Mouse (Mus musculus) cortical plate, adult 2 months (tissue): Measurements from ENCODE around the gene Lnx1. TPM values are rescaled to one million over a fixed set of nuclear protein-coding genes. Genes with fewer than 3 reads are reported as not detected.

Experiments used
- H3K27ac ChIP-seq: fragments of 200-500 bp; 2 replicates; pipeline ENCODE4 v1.5.1; 2012; ENCODE audit warnings: low read length, control low read depth, inconsistent platforms; ENCODE audit not compliant: insufficient read depth
- H3K4me1 ChIP-seq: fragments of 200-500 bp; 2 replicates; pipeline ENCODE4 v1.6.1; 2011; ENCODE audit warnings: low read length; ENCODE audit not compliant: control insufficient read depth, insufficient read depth
- H3K4me3 ChIP-seq: fragments of 200-500 bp; 2 replicates; pipeline ENCODE4 v1.5.1; 2011; ENCODE audit warnings: mild to moderate bottlenecking, low read length, control low read depth; ENCODE audit not compliant: insufficient read depth
- CTCF ChIP-seq: fragments of 200-500 bp; IDR thresholded peaks from 2 replicates; pipeline ENCODE4 v1.5.1; 2011; ENCODE audit warnings: mild to moderate bottlenecking, control low read depth, low read length; ENCODE audit not compliant: insufficient read depth; ENCODE audit errors: extremely low read depth
- POLR2A ChIP-seq: fragments of 200-500 bp; IDR thresholded peaks from 2 replicates; pipeline ENCODE4 v1.6.1; 2011; ENCODE audit warnings: mild to moderate bottlenecking, low read length, control low read depth; ENCODE audit not compliant: insufficient read depth; ENCODE audit errors: extremely low read depth
- polyA plus RNA-seq: library from polyadenylated mRNA; depleted of rRNA; stranded (reverse); fragments of >200 nt; gene quantifications from 2 replicates; pipeline ENCODE4 v1.2.3, GENCODE M21; 2012

The Lnx1 gene
- polyA plus RNA-seq, 1 experiment: 38.1 TPM

DNA sequence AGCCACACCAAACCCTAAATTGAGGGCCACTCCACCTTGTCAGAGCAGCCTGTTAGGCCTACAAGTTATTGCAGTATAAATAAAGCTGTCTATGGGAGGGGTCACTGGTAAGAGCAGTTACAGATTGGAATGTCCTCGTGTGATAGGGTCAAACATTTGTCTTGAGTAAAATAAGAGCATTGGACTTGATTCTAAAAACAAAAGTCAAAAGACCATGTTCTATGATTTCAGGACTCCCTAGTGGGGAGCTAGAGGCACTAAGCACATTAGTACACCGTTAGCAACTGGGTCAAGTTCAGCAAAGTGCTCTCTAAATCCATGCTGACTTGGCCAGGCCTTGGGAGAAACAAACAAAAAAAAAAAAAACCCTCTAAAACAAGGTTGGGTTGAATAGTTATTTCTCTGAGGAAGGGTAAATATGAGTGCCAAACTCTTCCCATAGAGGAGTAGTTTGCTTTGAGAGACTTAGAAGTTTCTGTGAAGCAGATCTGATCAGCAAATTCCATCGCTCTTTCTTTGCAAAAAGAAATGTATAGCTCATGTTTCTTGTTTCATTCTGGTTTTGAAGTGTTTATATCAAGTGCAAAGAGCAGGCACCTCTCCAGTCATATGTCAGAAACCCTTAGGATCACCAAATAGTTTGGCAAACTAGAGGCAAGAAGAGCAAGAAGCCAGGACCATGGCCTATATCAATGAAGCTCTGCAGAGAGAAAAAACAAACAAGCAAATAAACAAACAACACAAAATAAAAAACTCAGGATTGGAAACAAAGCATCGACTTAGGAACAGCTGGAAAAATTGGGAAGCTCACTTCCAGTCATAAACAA is 40.8 kb downstream of the Lnx1 start:
- no peaks in the 10 kb centered on the region for H3K4me1 ChIP-seq
- H3K4me3 ChIP-seq: no peak overlapping the region
- TF ChIP-seq POLR2A: no peak
- TF ChIP-seq CTCF: no peak
- H3K27ac ChIP-seq: no peak overlapping the region

- Histone ChIP-seq H3K4me3 (no peak overlapping the region), H3K4me1 (no peaks in the 10 kb centered on the region), H3K27ac (no peak overlapping the region)
- no peak for TF ChIP-seq CTCF
- TF ChIP-seq POLR2A: no peak
Observed at GRCm38 (mm10) chr5:74659856-74660255, 42.9 kb downstream of the Lnx1 start.

DNA sequence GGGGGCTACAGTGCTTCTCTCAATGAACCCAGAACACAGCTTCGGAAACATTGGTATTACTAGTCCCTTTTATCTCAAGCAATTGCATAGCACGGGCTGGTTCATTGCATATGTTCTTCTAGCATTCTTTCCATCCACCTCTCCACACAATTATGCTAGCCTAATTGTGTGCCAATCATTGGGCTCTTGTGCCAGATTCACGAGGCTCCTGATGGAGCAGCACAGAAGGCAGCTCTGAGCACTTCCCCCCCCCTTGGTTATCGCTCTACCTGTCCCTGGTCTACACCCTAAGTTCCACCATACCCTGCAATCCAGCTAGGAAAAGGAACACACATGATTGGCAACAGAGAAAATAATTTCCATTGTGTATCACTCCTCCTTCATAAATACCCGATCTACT is 43.4 kb downstream of the Lnx1 start:
- no peak overlapping the region for H3K27ac ChIP-seq
- TF ChIP-seq POLR2A: no peak
- TF ChIP-seq CTCF: no peak

GRCm38 (mm10) chr5:74657930-74658329 is 44.8 kb downstream of the Lnx1 start:
- H3K4me3 ChIP-seq: no peak overlapping the region
- no peak for TF ChIP-seq CTCF
- TF ChIP-seq POLR2A: no peak

More for the DNA sequence above, 43.4 kb downstream of the Lnx1 start:
- Histone ChIP-seq H3K4me3 (no peak overlapping the region), H3K4me1 (no peaks in the 10 kb centered on the region)

GRCm38 (mm10) chr5:74656410-74656809 is 46.3 kb downstream of the Lnx1 start:
- H3K27ac ChIP-seq: no peak overlapping the region
- no peaks in the 10 kb centered on the region for H3K4me1 ChIP-seq
- no peak overlapping the region for H3K4me3 ChIP-seq
- TF ChIP-seq CTCF: no peak
- no peak for TF ChIP-seq POLR2A

More at GRCm38 (mm10) chr5:74657930-74658329, 44.8 kb downstream of the Lnx1 start:
- Histone ChIP-seq H3K4me1 (no peaks in the 10 kb centered on the region), H3K27ac (no peak overlapping the region)

GRCm38 (mm10) chr5:74654527-74654926 is 48.2 kb downstream of the Lnx1 start:
- Histone ChIP-seq H3K4me3 (no peak overlapping the region), H3K27ac (no peak overlapping the region), H3K4me1 (no peaks in the 10 kb centered on the region)
- no peak for TF ChIP-seq POLR2A
- no peak for TF ChIP-seq CTCF

DNA sequence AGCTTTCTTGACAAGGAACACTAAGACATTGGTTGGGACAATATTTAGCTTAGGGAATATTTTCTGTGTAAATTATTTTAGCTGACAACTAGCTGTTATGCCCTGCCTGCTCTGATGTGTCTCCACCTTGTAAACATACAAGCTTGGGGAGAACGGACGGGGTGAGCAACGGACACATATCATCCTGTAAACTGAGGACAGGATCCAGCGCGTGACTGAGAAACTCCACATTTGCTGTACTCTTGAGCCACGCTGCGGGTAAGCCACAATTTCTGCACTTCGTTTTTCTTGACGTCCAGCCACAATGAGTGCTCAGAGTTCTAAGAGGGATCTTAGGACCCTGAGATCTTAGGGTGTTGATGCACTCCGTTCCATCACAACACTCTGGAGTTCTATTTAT is 48.9 kb downstream of the Lnx1 start:
- Histone ChIP-seq H3K27ac (no peak overlapping the region), H3K4me1 (no peaks in the 10 kb centered on the region), H3K4me3 (no peak overlapping the region)
- TF ChIP-seq CTCF (no peak), POLR2A (no peak)

DNA sequence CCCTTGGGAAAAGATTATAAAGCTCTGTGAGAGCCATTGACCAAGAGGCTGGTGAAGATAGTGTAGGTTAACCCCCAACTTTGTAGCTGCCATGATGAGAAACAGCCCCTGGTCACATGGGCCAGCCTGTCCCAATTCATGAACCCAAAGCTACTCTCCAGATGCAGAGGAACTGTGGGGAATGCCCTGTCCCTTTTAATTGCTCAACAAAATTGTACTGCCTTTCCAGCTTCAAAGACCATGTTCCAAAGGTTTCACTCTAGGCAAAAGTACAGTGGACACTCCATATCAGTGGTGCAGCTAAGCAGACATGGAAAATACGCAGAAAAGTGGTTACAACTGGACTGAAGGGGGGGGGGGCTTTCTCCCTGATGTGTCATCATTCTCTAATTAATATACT is 53.6 kb downstream of the Lnx1 start:
- Histone ChIP-seq H3K4me1 (no peaks in the 10 kb centered on the region; the same call in 1 of the 2 replicates), H3K4me3 (no peak overlapping the region), H3K27ac (no peak overlapping the region)
- TF ChIP-seq CTCF (no peak), POLR2A (no peak)

GRCm38 (mm10) chr5:74648216-74648615 is 54.5 kb downstream of the Lnx1 start:
- no peak overlapping the region for H3K4me3 ChIP-seq
- no peak overlapping the region for H3K27ac ChIP-seq
- no peaks in the 10 kb centered on the region; the same call in 1 of the 2 replicates for H3K4me1 ChIP-seq
- no peak for TF ChIP-seq CTCF
- no peak for TF ChIP-seq POLR2A

DNA sequence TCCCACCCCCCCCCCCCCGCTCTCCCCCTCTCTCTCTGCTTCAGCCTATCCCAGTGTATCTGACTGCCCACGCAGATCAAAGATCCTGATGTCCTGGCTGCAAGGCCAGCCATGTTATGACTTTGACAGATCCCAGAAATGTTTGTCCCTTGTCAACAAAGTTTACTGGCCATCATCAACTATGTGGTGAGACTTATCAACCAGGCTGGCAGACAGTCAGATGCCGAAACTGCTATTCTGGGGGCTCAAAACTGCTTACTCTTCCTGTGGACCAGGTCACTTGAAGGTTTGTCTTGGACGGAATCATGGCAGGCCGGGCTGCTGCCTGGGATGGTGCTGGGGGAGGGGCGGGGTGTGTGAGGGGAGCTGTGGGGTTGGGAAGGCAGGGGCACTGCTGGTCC is 55.1 kb downstream of the Lnx1 start:
- TF ChIP-seq POLR2A: no peak
- no peak for TF ChIP-seq CTCF
- Histone ChIP-seq H3K27ac (no peak overlapping the region), H3K4me3 (no peak overlapping the region), H3K4me1 (no peaks in the 10 kb centered on the region; the same call in 1 of the 2 replicates)
